Mouse (Mus musculus) heart, postnatal 10 days (tissue): ENCODE data around the gene Tubb2b. TPM values are rescaled to one million over a fixed set of nuclear protein-coding genes. Genes with fewer than 3 reads are reported as not detected.

ENCODE experiments used
- DNase-seq, 2 experiments: peaks; one replicate each; pipeline ENCODE4 v3.0.0; 2021
- intact Hi-C: fragments of 180-260 bp; cut with DNase I; formaldehyde crosslinking; loops from one replicate; pipeline ENCODE4 v1.15.1; 2025
- total RNA-seq, 2 experiments: library from RNA; stranded (reverse); gene quantifications; 2 replicates each; pipeline ENCODE4 v1.2.3; 2021

The Tubb2b gene
- total RNA-seq, 2 experiments from 2014 or later: 22.7 to 27.2 TPM

DNA sequence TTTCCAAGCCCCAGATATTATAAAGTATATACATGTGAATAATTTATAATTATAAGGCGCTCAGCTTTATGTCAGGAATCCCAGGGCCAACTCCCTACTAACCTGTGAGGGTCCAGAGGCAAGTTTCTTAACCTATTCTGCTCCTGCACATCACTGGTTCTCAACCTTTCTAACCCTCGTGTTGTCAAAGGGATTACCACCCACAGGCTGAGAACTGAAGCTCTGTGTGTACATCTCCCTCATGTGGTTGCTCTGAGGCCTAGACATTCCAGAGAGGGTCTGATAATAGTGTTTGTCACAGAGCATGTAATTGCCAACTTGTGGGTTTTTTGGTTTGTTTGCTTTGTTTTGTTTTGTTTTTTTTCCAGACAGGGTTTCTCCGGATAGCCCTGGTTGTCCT, 16.6 kb upstream of the Tubb2b start:
- no peak for DNase-seq
- intact Hi-C loops: no loop called here

DNA sequence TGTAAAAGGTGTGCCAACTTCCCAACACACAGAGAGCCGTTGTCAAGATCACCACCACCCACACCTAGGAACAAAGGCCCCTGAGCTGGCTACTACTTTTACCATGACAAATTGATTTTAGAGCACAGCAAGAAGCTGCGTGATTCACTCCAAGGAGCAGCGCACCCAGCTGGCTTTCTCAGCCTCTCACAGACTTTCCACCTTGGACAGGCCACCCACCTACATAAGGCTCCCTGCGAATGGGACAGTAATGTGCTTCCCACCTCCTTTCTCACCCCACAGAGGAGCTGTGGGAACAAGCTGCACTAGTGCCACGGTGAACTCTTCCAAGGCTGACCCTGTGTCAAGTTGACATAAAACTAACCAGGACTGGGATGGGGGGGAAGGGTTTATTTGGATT, 13.1 kb upstream of the Tubb2b start:
- intact Hi-C loops: no loop called here
- no peak for DNase-seq

DNA sequence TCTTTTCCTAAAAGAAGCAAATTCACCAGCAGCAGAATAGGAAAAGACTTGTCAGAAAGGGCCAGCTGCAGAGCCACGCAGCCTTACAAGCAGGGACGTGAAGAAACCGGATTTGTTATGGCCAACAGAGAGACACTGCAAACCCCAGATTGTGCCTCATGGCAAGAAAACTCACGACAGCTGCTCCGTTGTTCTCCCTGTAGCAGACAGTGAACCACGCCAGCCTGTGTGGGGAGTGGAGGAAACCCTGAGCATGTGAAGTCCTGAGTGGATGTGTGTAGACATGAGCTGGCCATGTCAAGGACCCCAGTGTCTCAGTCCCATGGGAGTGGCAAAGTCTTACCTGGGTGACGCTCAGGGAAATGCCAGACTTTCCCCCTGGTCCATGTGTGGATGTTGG, 6.3 kb upstream of the Tubb2b start:
- peak; percentile 40 to 60 for DNase-seq
- intact Hi-C loops: no loop called here

DNA sequence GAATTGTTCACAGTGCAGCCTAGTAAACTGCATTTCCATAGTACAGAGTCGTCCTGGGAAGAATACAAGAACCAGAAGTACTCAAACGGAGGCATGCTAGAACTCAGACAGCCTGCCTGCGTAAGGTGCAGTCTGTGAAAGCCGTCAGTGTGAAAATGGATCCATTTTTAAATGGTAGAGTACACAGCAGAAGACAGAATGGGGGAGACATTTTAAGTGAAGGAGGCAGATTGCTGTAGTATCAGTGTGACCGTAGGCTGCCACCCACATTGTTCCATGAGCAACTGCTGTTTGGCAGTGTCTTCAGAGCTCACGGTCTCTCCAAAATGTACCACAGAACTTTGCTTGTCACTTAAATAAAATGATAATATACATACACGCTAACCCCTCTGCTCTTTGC, 4.0 kb upstream of the Tubb2b start:
- intact Hi-C loops: no loop called here
- no peak for DNase-seq

DNA sequence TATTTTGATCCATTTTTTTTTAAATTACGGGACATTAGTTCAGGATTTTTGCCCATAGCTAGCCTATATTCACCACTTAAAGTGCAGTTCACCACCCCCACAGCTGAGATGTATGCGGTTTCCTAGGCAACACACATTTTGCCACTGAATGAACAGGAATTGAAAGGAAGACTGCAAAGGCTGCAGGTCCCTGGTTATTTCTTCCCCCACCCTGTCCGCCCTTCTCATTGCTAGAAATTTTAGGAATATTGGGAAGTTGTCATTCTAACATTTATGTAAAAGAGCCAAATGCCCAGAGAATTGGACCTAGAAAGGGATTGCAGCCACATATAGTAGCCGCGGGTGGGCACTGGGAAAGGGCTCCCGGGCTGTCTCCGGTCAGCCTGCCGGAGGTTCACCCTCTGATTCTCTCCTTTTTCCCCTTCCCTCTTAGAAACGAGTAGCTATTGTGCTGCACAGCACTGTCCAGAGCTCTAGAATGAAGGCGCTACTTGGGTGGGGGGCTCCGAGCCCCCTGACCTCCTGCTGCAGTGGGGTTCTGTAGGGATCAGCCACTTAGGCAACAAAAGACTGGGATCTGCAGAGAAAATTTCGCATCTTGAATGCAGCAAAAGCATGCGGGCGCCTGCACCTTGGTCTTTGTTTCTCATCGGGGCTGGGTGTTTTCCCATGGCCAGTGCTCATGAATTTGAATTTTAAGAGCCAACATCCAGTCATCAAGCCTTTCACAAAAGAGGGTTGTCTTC, 3.2 kb upstream of the Tubb2b start:
- DNase-seq: no peak
- intact Hi-C loops: no loop called here

DNA sequence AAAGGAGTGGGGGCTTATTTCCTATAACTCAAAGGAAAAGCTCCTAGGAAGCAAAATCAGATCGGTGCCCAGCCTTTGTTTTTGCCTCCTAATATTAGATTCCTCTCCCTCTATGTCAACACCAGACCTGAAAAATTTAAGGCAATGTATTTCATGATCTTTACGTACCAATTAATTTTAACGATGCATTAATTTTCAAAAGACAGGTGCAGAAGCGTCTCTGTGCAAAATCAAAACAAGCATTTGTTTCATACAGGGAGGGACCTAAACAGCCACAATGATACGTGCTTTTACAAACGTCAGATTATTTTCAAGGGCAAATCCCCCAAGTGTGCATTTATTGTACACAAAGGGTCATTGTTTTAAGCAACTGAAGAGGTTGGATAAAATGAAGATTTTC, 2.6 kb upstream of the Tubb2b start:
- DNase-seq: no peak
- intact Hi-C loops: no loop called here

DNA sequence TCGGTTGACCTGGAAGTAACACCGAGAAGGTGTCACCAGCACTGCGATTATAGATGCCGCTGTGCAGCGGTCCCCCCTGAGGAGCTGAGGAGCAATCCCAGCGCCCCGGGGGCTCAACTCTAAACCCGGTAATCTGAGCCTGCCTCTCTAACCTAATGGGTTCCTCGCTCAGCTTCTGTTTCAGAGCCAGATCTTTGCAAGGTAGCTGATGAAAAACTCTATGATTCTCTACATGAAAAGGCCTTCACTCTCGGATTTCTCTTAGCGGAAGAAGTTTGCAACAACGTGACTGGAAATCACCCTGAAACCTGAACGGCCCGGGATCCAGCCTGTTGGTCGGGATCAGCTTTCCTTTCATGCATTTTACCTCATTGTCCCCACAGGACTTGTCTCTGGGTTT, 2.0 kb upstream of the Tubb2b start:
- no peak for DNase-seq
- intact Hi-C loops: no loop called here

DNA sequence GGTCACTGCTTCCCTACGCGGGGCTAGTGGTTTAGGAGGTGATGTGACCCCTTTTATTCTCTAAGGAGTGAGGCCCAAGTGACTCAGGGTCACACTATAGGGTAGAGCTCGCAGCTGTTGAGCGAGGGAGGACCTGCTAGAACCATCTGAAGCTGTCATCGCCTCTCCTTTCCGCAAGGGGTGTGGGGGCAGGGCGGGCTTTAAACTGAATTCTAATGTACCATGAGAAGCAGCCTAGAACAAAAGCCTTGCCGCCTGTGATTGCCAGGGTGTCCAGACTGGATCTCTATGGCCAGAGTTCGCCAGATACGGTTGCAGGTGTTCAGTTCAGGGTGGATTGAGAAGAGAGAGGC, 1.4 kb upstream of the Tubb2b start:
- peak; percentile 51 to 67 for DNase-seq
- intact Hi-C loops: loop anchor here (2.0 kb wide), 1 partner anchor 53 kb away; the partner anchor contains the start of gene Tubb2a

DNA sequence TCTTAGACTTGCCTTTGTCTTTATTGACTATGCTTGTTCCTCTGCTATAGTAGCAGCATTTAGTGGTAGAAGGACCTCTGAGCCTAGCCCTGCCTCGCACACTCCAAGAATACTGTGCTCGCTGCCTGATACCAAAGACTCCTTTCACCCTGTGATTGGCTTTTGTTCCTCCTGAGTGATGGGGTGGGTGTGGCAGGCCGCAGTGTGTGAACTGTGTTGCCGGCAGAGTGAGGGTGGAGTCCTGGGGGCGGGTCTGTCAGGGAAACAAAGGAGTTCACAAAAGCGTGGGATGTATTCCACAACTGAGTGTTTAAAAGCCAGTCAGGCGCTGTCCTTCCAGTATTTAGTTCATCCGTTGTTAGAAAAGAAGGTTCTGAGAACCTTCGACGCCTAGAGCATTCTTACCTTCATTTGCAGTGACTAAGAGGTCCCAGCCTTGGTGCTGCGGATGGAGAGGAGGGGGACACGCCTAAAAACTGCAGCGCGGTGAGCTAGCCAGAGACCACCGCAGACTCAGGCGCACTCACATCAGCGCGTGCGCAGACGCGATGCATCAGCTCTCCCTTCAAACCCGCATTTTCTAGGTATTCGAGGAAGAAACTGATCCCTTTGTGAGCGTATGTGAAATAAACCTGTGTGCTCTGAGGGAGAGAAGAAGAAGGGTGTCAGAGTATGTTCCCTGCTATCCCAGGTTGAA, 893 bp upstream of the Tubb2b start:
- peak; percentile 56 to 62 for DNase-seq
- intact Hi-C loops: loop anchor here (2.0 kb wide), 1 partner anchor 52 kb away; the partner anchor contains the start of gene Tubb2a

DNA sequence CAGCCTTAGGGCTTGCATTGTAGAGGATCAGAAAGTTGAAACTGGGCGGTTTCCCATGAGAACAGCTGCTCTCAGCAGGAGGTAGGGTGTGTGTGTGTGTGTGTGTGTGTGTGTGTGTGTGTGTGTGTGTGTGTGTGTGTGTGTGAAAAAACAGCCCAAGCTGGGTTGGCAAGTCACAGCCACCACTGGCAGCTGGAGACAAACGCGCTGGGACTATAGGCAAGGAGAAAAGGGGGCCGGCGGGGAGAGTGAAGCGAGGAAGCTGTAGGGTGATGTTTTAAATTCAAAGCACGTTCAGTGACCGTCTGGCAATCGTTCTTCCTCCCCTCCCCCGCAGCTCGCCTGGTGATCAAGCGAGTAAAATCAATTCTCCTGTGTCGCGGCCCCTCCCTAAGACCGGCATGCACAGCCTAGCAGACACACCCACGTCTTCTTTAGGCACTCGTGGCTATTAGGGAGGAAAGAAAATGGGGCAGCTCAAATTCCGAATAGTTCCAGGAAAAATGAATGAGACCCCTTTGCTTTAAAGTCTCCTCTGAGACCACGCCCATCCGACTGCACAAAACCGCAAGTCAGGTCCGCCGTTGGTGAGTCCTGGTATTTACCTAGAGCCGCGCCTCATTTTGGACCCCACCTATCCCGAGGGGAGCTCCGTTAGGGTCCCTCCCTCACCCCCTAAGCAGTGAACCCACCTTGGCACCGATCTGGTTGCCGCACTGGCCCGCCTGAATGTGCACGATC, 611 bp downstream of the Tubb2b start:
- intact Hi-C loops: loop anchor here (2.0 kb wide), 1 partner anchor 51 kb away; the partner anchor contains the start of gene Tubb2a
- peak; percentile 42 to 53 for DNase-seq

DNA sequence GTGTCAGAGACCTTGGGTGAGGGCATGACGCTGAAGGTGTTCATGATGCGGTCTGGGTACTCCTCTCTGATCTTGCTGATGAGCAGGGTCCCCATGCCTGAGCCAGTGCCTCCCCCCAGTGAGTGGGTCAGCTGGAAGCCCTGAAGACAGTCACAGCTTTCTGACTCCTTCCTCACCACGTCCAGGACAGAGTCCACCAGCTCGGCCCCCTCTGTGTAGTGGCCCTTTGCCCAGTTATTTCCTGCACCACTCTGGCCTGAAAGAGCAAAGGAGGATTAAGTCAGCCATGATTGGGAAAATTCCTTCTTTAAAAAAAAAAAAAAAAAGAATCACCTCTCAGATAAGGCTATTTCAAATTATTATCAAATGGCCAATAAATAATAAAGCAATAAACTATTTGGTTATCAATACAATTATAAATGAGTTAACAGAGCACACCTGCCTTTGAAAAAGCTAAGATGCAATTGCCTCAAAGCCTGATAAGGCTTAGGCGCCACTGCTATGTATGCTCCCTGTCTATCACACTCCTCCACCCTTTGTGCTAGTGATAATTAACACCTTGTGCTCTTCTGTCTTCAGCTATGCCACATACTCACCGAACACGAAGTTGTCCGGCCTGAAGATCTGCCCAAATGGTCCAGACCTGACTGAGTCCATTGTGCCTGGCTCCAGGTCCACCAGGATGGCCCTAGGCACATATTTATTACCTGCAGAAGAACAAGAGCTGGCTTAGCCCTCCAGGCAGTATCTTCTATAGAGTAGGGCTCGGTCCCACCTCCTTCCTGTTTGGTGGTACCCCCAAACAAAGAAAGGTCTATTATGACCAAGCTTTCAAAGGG, 1.8 kb downstream of the Tubb2b start:
- no peak for DNase-seq
- intact Hi-C loops: no loop called here

DNA sequence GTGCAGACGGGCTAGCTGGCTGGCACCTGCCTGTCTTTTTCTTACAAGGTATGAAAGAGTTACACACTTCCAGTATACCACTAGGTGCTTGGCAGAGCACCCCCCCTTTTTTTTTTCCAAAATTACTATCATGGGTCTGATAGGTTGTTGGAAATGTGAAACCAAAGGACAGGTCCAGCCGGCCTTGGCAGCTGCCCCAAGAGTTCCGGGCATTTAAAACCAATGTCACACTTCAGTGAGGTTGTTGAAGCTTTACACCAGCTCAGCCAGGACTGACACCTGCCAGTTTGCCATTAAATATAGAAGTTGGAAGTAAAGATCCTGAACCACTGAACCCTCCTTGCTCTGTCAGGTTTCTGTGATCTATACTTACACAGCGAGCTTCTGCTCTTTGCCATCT, 4.6 kb downstream of the Tubb2b start:
- intact Hi-C loops: no loop called here
- peak; percentile 70 to 71 for DNase-seq

DNA sequence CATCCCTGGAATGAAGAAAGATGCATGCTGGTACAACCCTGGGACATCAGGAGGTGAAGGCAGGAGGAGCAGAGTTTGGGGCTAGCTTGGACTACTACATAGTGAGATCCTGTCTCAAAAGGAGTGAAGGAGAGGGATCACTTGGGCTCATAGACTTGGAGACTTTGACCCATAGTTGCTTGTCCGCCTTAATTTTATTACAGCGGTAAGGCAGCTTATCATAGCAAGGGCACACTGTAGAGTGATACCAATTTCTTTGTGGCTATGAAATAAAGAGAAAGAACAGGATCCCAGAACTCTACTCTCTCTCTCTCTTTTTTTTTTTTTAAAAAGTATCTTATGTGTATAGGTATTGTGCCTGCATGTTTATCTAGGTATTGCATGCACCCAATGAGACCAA, 9.7 kb downstream of the Tubb2b start:
- no peak for DNase-seq
- intact Hi-C loops: no loop called here

DNA sequence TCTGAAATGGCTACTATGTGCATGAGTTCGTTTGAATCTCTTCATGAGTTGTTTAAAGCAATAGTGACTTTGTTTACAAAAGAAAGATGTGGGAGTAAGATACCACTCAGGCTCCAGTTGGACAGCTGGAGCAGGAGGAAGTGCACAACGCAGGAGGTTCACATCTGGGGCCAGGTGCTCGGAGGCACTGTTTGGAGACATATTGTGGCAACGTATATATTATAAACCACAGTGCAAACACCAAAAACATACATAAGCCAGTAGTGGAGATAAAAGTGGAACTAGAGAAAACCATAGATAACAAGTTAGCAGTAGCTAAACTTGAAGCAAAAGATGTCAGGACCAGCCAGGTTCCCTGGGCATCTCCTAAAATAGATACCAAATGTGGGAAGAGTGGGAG, 10.9 kb downstream of the Tubb2b start:
- intact Hi-C loops: no loop called here
- no peak for DNase-seq

DNA sequence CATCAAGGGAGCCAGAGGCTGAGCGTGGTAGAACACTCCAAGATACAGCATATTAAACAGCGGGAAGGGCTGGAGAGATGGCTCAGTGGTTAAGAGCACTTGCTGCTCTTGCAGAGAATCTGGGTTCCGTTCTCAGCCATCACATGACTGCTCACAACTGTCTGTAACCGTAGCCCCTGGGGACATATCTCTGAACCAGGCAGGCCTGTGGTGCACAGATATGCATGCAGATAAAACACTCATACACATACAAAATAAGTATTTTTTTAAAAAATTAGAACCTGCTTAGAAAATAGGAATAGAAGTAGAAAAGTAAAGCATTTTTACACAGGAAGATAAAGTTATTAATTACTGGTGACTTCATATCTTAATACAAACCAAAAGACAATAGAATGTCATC, 11.4 kb downstream of the Tubb2b start:
- DNase-seq: no peak
- intact Hi-C loops: no loop called here

DNA sequence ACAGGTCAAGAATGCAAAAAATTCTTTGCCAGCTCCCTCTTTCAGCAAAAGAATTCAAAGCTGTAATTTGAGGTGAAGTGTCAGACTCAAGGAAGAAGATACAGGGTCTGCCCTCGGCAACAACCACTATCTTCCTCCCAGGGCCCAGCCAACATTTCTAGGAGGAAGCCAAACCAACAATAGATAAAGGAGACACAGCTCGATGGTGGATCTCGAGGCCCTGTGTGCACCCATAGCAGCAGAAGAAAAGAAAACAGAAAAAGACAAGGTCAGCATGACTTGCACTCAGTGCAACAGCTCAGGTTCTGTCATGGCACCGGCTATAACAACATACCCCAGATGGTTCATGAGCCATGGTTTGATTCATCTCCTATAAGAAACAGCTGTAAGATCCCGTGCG, 13.8 kb downstream of the Tubb2b start:
- intact Hi-C loops: no loop called here
- no peak for DNase-seq

DNA sequence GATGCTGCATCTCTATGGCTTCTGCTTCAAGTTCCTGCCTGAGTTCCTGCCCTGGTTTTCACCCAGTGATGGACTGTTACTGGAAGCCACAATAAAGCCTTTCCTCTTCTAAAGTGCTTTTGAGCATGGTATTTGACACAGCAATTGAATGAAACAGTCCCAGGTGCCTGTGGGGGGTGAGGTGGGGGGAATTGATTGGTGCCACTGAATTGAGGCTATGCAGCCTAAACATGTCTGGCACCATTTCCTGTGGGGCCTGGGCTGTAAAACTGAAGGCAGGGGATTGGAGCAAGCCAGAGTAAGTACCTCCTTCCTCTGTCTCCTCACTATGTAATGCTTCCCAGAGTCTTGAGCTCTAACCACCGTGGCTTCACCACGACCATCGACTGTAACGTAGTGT, 15.6 kb downstream of the Tubb2b start:
- intact Hi-C loops: no loop called here

DNA sequence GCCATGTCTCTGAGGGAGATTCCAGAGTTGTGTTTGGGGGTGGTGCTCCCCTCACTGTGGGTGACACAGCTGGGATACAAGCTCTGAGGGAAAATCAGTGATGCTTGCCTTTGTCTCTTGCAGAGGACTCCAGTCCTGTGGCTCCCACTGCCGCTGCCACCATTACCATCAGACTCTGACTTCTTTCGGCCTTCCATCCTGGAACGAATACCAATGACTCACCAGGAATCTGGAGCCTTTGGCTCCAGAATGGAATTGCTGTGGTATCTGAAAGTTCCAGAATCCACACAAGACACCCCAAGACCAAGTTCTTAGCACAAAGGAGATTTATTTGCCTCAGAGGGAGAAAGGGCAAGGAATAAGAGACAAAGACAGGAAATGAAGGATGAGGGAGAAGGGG, 17.2 kb downstream of the Tubb2b start:
- intact Hi-C loops: no loop called here
- DNase-seq: no peak

More for the DNA sequence above, 15.6 kb downstream of the Tubb2b start:
- DNase-seq: no peak

DNA sequence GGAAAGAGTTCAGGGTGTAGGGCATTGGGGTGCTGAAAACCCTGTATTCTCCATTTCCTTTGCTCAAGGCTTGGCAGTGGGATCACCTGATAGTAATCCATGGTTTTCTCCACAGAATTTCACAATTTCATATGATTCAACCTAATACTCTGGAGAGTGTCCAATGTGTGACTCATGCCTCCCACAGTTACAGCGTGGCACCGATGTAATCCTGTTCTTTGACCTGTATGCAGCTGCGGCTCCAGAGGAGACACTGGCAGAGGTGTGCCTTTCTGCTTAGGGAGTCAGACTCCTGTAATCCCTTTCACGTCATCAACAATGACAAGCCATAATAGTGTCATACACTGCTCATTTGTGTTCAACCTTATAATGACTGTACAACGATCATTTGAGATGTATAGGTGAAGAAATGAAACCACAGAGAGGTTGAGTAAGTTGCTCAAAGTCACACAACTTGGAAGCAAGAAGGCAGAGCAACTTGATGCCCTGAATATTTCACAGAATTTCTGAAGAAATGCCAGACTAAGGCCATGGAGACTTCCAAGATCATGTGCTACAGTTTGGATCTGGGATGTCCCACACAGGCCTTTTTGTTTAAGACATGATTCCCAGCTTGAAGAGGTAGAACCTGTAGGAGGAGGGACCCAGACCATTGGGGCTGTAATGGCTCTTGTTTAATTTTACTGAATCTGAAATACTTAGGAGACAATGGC, 17.7 kb downstream of the Tubb2b start:
- peak in 1 of 2 experiments; percentile 20 for DNase-seq
- intact Hi-C loops: no loop called here

DNA sequence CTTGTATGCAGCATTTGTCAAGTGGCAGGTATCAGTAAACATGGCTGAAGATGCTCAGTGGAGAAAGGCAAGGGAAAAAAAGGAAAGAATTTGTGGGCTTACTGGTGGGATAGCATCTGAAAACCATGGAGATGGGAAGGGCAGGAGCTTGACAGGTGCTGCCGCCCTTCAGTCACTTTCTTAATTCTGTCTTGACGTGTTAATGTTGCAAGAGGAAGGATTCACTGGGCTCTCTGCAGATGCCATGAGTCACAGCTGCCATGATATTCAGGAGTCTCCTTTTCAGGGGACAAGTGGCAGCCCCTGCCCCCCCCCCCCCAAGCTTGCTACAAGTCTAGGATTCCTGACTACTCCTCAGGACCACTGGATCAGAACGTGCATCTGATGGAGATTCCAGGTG, 18.4 kb downstream of the Tubb2b start:
- DNase-seq: no peak
- intact Hi-C loops: no loop called here
